Mouse (Mus musculus): ENCODE measurements around the gene Art4. TPM values are rescaled to one million over a fixed set of nuclear protein-coding genes. Genes with fewer than 3 reads are reported as not detected.
A peak's percentile ranks its signal among the peaks of the same experiment; 100 is the strongest.

Gene Art4
- polyA plus RNA-seq, 1 experiment from 2014 or later = 0.20 TPM

DNA sequence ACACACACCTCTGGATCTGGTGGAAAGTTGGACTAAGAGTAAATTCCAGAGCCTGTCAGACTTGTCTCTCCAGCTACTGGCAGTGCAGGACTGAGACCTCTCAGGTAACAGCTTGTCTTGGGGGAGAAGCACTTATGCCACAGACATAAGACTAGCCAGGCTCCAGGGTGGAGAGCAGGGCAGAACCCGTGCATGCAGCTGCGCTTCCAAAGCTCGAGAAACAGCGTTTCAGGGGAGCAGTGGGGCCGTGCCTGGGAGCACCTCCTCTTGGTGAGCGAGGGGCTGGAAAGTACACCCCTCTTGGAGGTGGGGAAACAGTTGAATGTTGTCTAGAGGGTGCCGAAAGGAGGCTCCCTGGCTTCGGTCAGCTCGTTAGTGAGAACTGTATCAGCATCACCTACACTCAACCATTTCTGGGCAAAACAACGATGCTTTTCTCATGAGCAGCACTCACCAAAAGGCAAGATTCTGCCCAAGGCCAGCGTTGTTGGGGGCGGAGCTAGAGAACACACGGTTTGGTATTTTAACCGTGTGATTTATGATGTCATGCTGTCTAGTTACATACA lies 1.4 kb downstream of the Art4 start:
- Histone ChIP-seq H3K9ac (ENCODE audit: low read depth, low read length) (no peak overlapping the region), H3K4me2 (ENCODE audit: low read length) (no peak overlapping the region), H3K9me3 (replicated peaks; ENCODE audit: control insufficient read depth, low read length, poor library complexity, severe bottlenecking) (no peaks in the 10 kb centered on the region), H3K4me3 (ENCODE audit: low read depth, low read length) (no peak overlapping the region), H3K27ac (ENCODE audit: low read length) (no peak overlapping the region), H3K27me3 (ENCODE audit: control insufficient read depth, insufficient read depth, low read depth, low read length) (no peaks in the 10 kb centered on the region), H3K4me1 (ENCODE audit: control insufficient read depth, insufficient read depth, low read length) (peaks cover 3% of the 10 kb centered on the region; the same call in 1 of the 2 replicates), H3K36me3 (ENCODE audit: control insufficient read depth, insufficient read depth, low read length) (no peaks in the 10 kb centered on the region)
- no peak for ATAC-seq
- WGBS = 70% methylated on average over 14 of the region's 14 CpGs

- Histone ChIP-seq H3K27ac (ENCODE audit: low read length) (no peak overlapping the region), H3K9ac (ENCODE audit: low read depth, low read length) (no peak overlapping the region), H3K27me3 (ENCODE audit: control insufficient read depth, insufficient read depth, low read depth, low read length) (no peaks in the 10 kb centered on the region), H3K4me1 (ENCODE audit: control insufficient read depth, insufficient read depth, low read length) (peaks cover 3% of the 10 kb centered on the region; the same call in 1 of the 2 replicates), H3K4me3 (ENCODE audit: low read depth, low read length) (no peak overlapping the region), H3K9me3 (replicated peaks; ENCODE audit: control insufficient read depth, low read length, poor library complexity, severe bottlenecking) (no peaks in the 10 kb centered on the region), H3K4me2 (ENCODE audit: low read length) (no peak overlapping the region), H3K36me3 (ENCODE audit: control insufficient read depth, insufficient read depth, low read length) (no peaks in the 10 kb centered on the region)
- no peak for ATAC-seq
- WGBS = 69% methylated on average over 2 of the region's 2 CpGs
Observed at GRCm38 (mm10) chr6:136855183-136855582, 2.4 kb downstream of the Art4 start.

DNA sequence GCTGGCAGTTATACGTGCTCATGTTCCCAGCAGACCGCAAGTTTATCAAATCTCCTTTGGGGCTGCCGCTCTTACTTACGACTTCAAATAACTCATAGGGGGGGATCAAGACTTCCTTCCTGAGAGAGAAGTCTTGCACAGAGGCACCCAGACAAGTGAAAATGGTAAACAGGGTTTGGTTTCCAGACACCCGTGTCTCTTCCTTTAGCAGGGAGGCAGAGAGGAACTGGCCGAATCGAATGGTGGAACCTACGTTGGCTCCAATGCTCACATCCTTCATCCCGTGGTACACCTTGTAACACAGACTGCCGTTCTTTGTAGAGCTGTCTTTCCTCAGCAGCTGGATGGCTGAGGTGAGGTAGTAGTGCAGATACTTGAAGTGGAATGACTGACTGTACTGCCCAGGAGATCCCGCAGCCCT lies 3.2 kb downstream of the Art4 start:
- Histone ChIP-seq H3K27ac (ENCODE audit: low read length) (no peak overlapping the region), H3K9ac (ENCODE audit: low read depth, low read length) (no peak overlapping the region), H3K9me3 (replicated peaks; ENCODE audit: control insufficient read depth, low read length, poor library complexity, severe bottlenecking) (no peaks in the 10 kb centered on the region), H3K36me3 (ENCODE audit: control insufficient read depth, insufficient read depth, low read length) (no peaks in the 10 kb centered on the region), H3K4me2 (ENCODE audit: low read length) (no peak overlapping the region), H3K4me1 (ENCODE audit: control insufficient read depth, insufficient read depth, low read length) (peaks cover 3% of the 10 kb centered on the region; the same call in 1 of the 2 replicates), H3K4me3 (ENCODE audit: low read depth, low read length) (no peak overlapping the region), H3K27me3 (ENCODE audit: control insufficient read depth, insufficient read depth, low read depth, low read length) (no peaks in the 10 kb centered on the region)
- no peak for ATAC-seq
- WGBS = 91% methylated on average over 11 of the region's 11 CpGs

DNA sequence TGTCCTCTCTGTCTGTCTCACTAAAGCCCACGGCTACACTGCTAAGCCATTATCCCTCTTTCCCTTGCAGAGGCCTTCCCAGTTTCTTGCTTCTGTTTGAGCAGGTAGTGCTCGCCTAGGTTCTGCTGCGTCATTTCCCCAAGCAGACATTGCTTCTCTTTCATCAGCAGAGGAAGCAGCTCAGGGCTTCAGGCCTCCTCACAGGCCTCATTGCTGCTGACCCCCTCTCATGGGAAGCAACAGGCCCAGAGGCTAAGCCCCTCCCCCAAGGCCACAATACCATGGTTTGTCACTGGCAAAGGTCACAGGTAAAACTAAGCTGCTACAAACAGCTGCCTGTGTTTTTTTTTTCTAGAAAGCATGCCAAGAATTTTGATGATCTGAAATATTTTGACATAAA lies 4.8 kb downstream of the Art4 start:
- Histone ChIP-seq H3K36me3 (ENCODE audit: control insufficient read depth, insufficient read depth, low read length) (no peaks in the 10 kb centered on the region), H3K27ac (ENCODE audit: low read length) (peak overlapping the region; percentile 43), H3K9ac (ENCODE audit: low read depth, low read length) (no peak overlapping the region), H3K9me3 (replicated peaks; ENCODE audit: control insufficient read depth, low read length, poor library complexity, severe bottlenecking) (no peaks in the 10 kb centered on the region), H3K4me1 (ENCODE audit: control insufficient read depth, insufficient read depth, low read length) (peaks cover 3% of the 10 kb centered on the region; the same call in 1 of the 2 replicates), H3K4me3 (ENCODE audit: low read depth, low read length) (no peak overlapping the region), H3K27me3 (ENCODE audit: control insufficient read depth, insufficient read depth, low read depth, low read length) (no peaks in the 10 kb centered on the region), H3K4me2 (ENCODE audit: low read length) (no peak overlapping the region)
- no peak for ATAC-seq
- WGBS = 51% methylated on average over 3 of the region's 3 CpGs

GRCm38 (mm10) chr6:136852348-136852747 lies 5.2 kb downstream of the Art4 start:
- Histone ChIP-seq H3K4me1 (ENCODE audit: control insufficient read depth, insufficient read depth, low read length) (peaks cover 3% of the 10 kb centered on the region; the same call in 1 of the 2 replicates), H3K4me2 (ENCODE audit: low read length) (no peak overlapping the region), H3K9ac (ENCODE audit: low read depth, low read length) (no peak overlapping the region), H3K36me3 (ENCODE audit: control insufficient read depth, insufficient read depth, low read length) (no peaks in the 10 kb centered on the region), H3K9me3 (replicated peaks; ENCODE audit: control insufficient read depth, low read length, poor library complexity, severe bottlenecking) (no peaks in the 10 kb centered on the region), H3K4me3 (ENCODE audit: low read depth, low read length) (no peak overlapping the region), H3K27ac (ENCODE audit: low read length) (peak overlapping the region; percentile 43), H3K27me3 (ENCODE audit: control insufficient read depth, insufficient read depth, low read depth, low read length) (no peaks in the 10 kb centered on the region)
- ATAC-seq = no peak
- WGBS = 79% methylated on average over 4 of the region's 4 CpGs

DNA sequence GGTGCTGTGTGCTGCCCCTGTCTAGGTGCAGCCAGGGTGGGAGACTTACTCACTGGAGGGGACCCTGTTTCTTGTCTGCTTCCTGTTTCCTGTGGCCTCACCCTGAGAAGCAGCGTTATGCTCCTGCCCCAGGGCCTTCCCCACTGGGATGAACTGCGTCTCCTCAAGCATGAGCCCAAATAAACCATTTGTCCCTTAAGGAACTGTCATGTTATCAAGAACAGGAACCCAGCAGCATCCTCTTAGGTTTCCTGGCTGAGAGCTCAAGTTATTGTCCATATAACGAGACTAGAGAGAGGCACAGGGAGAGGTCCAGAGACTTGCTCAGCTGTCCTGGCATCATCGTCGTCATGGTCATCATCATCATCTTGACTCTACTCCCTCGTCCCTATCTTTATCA lies 7.3 kb downstream of the Art4 start:
- no peak overlapping the region for H3K9ac ChIP-seq (ENCODE audit: low read depth, low read length)
- no peak overlapping the region for H3K4me3 ChIP-seq (ENCODE audit: low read depth, low read length)
- no peaks in the 10 kb centered on the region for H3K36me3 ChIP-seq (ENCODE audit: control insufficient read depth, insufficient read depth, low read length)
- no peak overlapping the region for H3K27ac ChIP-seq (ENCODE audit: low read length)
- H3K27me3 ChIP-seq (ENCODE audit: control insufficient read depth, insufficient read depth, low read depth, low read length) = no peaks in the 10 kb centered on the region
- H3K4me2 ChIP-seq (ENCODE audit: low read length) = no peak overlapping the region
- no peak for ATAC-seq
- H3K4me1 ChIP-seq (ENCODE audit: control insufficient read depth, insufficient read depth, low read length) = peaks cover 3% of the 10 kb centered on the region; the same call in 1 of the 2 replicates
- 79% methylated on average over 6 of the region's 6 CpGs for WGBS
- no peaks in the 10 kb centered on the region for H3K9me3 ChIP-seq (replicated peaks; ENCODE audit: control insufficient read depth, low read length, poor library complexity, severe bottlenecking)

- ATAC-seq = no peak
- WGBS = 83% methylated on average over 5 of the region's 5 CpGs
- no peak overlapping the region for H3K9ac ChIP-seq (ENCODE audit: low read depth, low read length)
- peaks cover 3% of the 10 kb centered on the region; the same call in 1 of the 2 replicates for H3K4me1 ChIP-seq (ENCODE audit: control insufficient read depth, insufficient read depth, low read length)
- no peaks in the 10 kb centered on the region for H3K27me3 ChIP-seq (ENCODE audit: control insufficient read depth, insufficient read depth, low read depth, low read length)
- no peak overlapping the region for H3K4me3 ChIP-seq (ENCODE audit: low read depth, low read length)
- H3K27ac ChIP-seq (ENCODE audit: low read length) = no peak overlapping the region
- no peak overlapping the region for H3K4me2 ChIP-seq (ENCODE audit: low read length)
- H3K9me3 ChIP-seq (replicated peaks; ENCODE audit: control insufficient read depth, low read length, poor library complexity, severe bottlenecking) = no peaks in the 10 kb centered on the region
- no peaks in the 10 kb centered on the region for H3K36me3 ChIP-seq (ENCODE audit: control insufficient read depth, insufficient read depth, low read length)
Observed at GRCm38 (mm10) chr6:136848971-136849370, 8.6 kb downstream of the Art4 start.

DNA sequence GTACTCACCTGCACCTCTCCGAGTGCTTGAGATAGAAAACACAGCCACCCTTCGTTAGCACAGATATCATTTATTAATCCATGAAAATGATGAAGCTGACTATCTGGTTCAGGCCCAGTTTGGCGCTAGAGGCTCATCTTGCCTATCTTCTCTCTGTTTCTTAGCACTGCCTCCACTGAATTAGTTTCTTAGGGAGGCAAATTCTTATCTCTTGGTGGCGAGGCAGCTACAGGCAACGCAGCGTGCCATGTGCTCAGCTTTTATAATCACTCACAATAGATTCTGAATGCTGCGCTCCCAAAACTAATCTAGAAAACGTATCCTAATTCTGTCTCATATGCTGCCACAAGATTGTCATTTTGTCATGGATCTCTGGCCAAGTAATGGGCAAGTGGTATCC lies 9.1 kb downstream of the Art4 start:
- no peak overlapping the region for H3K4me3 ChIP-seq (ENCODE audit: low read depth, low read length)
- 84% methylated on average over 8 of the region's 8 CpGs for WGBS
- no peak for ATAC-seq

GRCm38 (mm10) chr6:136847790-136848189 lies 9.7 kb downstream of the Art4 start:
- Histone ChIP-seq H3K9me3 (replicated peaks; ENCODE audit: control insufficient read depth, low read length, poor library complexity, severe bottlenecking) (no peaks in the 10 kb centered on the region), H3K27ac (ENCODE audit: low read length) (no peak overlapping the region), H3K27me3 (ENCODE audit: control insufficient read depth, insufficient read depth, low read depth, low read length) (no peaks in the 10 kb centered on the region), H3K4me1 (ENCODE audit: control insufficient read depth, insufficient read depth, low read length) (peaks cover 3% of the 10 kb centered on the region; the same call in 1 of the 2 replicates), H3K4me3 (ENCODE audit: low read depth, low read length) (no peak overlapping the region), H3K4me2 (ENCODE audit: low read length) (no peak overlapping the region), H3K9ac (ENCODE audit: low read depth, low read length) (no peak overlapping the region), H3K36me3 (ENCODE audit: control insufficient read depth, insufficient read depth, low read length) (no peaks in the 10 kb centered on the region)
- WGBS = 29% methylated on average over 2 of the region's 2 CpGs
- no peak for ATAC-seq

More for the DNA sequence above, 9.1 kb downstream of the Art4 start:
- H3K27ac ChIP-seq (ENCODE audit: low read length) = no peak overlapping the region
- H3K9me3 ChIP-seq (replicated peaks; ENCODE audit: control insufficient read depth, low read length, poor library complexity, severe bottlenecking) = no peaks in the 10 kb centered on the region
- no peaks in the 10 kb centered on the region for H3K27me3 ChIP-seq (ENCODE audit: control insufficient read depth, insufficient read depth, low read depth, low read length)
- no peak overlapping the region for H3K4me2 ChIP-seq (ENCODE audit: low read length)
- no peak overlapping the region for H3K9ac ChIP-seq (ENCODE audit: low read depth, low read length)
- H3K4me1 ChIP-seq (ENCODE audit: control insufficient read depth, insufficient read depth, low read length) = peaks cover 3% of the 10 kb centered on the region; the same call in 1 of the 2 replicates
- H3K36me3 ChIP-seq (ENCODE audit: control insufficient read depth, insufficient read depth, low read length) = no peaks in the 10 kb centered on the region
